Mouse (Mus musculus) intestine, embryonic 14.5 days (tissue): ENCODE measurements around the gene Gm28051. TPM values are rescaled to one million over a fixed set of nuclear protein-coding genes. Genes with fewer than 3 reads are reported as not detected.

Source experiments
- ATAC-seq: fragments of 200-750 bp; cut with Nextera tagmentation; replicated peaks from 2 replicates; pipeline ENCODE4 v1.8.0; 2017; ENCODE audit warnings: low read depth, moderate number of reproducible peaks, moderate TSS enrichment, moderate library complexity; ENCODE audit not compliant: low FRiP score, low TSS enrichment
- DNase-seq: peaks from one replicate; pipeline ENCODE4 v3.0.0-alpha.2; 2018; ENCODE audit warnings: low spot score
- H3K27ac ChIP-seq: fragments of 300-500 bp; sonication (generic); 2 replicates; pipeline ENCODE4 v1.5.1; 2014; ENCODE audit warnings: low read depth, mild to moderate bottlenecking, control low read depth
- H3K27me3 ChIP-seq: fragments of 300-500 bp; sonication (generic); replicated peaks from 2 replicates; pipeline ENCODE4 v1.6.1; 2014; ENCODE audit warnings: low read length, control low read depth; ENCODE audit not compliant: control insufficient read depth, insufficient read depth
- H3K36me3 ChIP-seq: fragments of 300-500 bp; sonication (generic); 2 replicates; pipeline ENCODE4 v1.6.1; 2014; ENCODE audit warnings: low read length, control low read depth; ENCODE audit not compliant: control insufficient read depth, insufficient read depth
- H3K4me1 ChIP-seq: fragments of 300-500 bp; sonication (generic); replicated peaks from 2 replicates; pipeline ENCODE4 v1.6.1; 2014; ENCODE audit warnings: low read length, control low read depth, mixed read lengths; ENCODE audit not compliant: control insufficient read depth, insufficient read depth
- H3K4me2 ChIP-seq: fragments of 300-500 bp; sonication (generic); 2 replicates; pipeline ENCODE4 v1.6.1; 2014; ENCODE audit warnings: low read length
- H3K4me3 ChIP-seq: fragments of 300-500 bp; sonication (generic); 2 replicates; pipeline ENCODE4 v1.5.1; 2014; ENCODE audit warnings: low read depth, low read length, control low read depth, mixed read lengths
- H3K9ac ChIP-seq: fragments of 300-500 bp; sonication (generic); 2 replicates; pipeline ENCODE4 v1.6.1; 2014; ENCODE audit warnings: mild to moderate bottlenecking, low read length
- H3K9me3 ChIP-seq: fragments of 300-500 bp; sonication (generic); 2 replicates; pipeline ENCODE4 v1.6.1; 2016; ENCODE audit warnings: low read length, control low read depth; ENCODE audit not compliant: control insufficient read depth
- WGBS: fragments of 180-500 bp; shearing (Covaris S2); extraction: QIAGEN DNeasy Blood & Tissue Kit; methylation state at CpG from one replicate; pipeline ENCODE4 v1.1.7; 2014; 5-methylcytosine and 5-hydroxymethylcytosine counted together
- polyA plus RNA-seq: library from polyadenylated mRNA; unstranded; fragments of >200 nt; fragmentation: Nextera tagmentation; extraction: Ambion mirVana; gene quantifications from 2 replicates; pipeline ENCODE4 v1.2.1, GENCODE M21; 2014

The Gm28051 gene
- polyA plus RNA-seq, 1 experiment from 2014 or later: not detected

GRCm38 (mm10) chr12:102705906-102706640 is 51.5 kb downstream of the Gm28051 start:
- ATAC-seq (no peak), DNase-seq (no peak)
- H3K4me3 ChIP-seq: peak overlapping the region; percentile 65
- H3K27ac ChIP-seq: no peak overlapping the region
- H3K4me2 ChIP-seq: peak overlapping the region; percentile 79
- WGBS: 63% methylated on average over 6 of the region's 6 CpGs
- peaks cover 21% of the 10 kb centered on the region for H3K4me1 ChIP-seq
- no peaks in the 10 kb centered on the region for H3K27me3 ChIP-seq
- H3K9ac ChIP-seq: 0 out of 2 replicates have a peak overlapping the region, but pooled peaks have one; percentile 22
- H3K9me3 ChIP-seq: no peaks in the 10 kb centered on the region
- no peaks in the 10 kb centered on the region for H3K36me3 ChIP-seq

GRCm38 (mm10) chr12:102705216-102705871 is 52.2 kb downstream of the Gm28051 start:
- DNase-seq: peak; percentile 92
- peak overlapping the region; percentile 83 for H3K9ac ChIP-seq
- peak overlapping the region; percentile 65 for H3K4me3 ChIP-seq

GRCm38 (mm10) chr12:102704457-102705198 is 52.9 kb downstream of the Gm28051 start, which contains the start of gene Itpk1:
Itpk1 (minus strand) TSS chr12:102704930.
- Histone ChIP-seq H3K4me2 (peak within 1 kb of the TSS; percentile 79), H3K9me3 (no peaks in the 10 kb centered on the region), H3K4me1 (peaks cover 33% of the 10 kb centered on the region), H3K27me3 (no peaks in the 10 kb centered on the region), H3K9ac (peak within 1 kb of the TSS; percentile 83), H3K4me3 (peak within 1 kb of the TSS; percentile 65), H3K27ac (peak within 1 kb of the TSS; percentile 84), H3K36me3 (no peaks in the 10 kb centered on the region)
- under 1% methylated on average over 82 of the region's 105 CpGs for WGBS
- ATAC-seq (peak; percentile 94), DNase-seq (peak; percentile 83)

More at GRCm38 (mm10) chr12:102705216-102705871, 52.2 kb downstream of the Gm28051 start:
- 2% methylated on average over 43 of the region's 45 CpGs for WGBS
- H3K27me3 ChIP-seq: no peaks in the 10 kb centered on the region
- peaks cover 25% of the 10 kb centered on the region for H3K4me1 ChIP-seq
- H3K27ac ChIP-seq: peak overlapping the region; percentile 84
- H3K9me3 ChIP-seq: no peaks in the 10 kb centered on the region
- peak; percentile 81 for ATAC-seq
- H3K36me3 ChIP-seq: no peaks in the 10 kb centered on the region
- peak overlapping the region; percentile 79 for H3K4me2 ChIP-seq

GRCm38 (mm10) chr12:102703921-102704408 is 53.6 kb downstream of the Gm28051 start:
- no peak for ATAC-seq

GRCm38 (mm10) chr12:102703441-102703840 is 54.1 kb downstream of the Gm28051 start:
- peaks cover 44% of the 10 kb centered on the region for H3K4me1 ChIP-seq
- H3K9ac ChIP-seq: peak overlapping the region; percentile 60; the same call in 1 of the 2 replicates

More at GRCm38 (mm10) chr12:102703921-102704408, 53.6 kb downstream of the Gm28051 start:
- Histone ChIP-seq H3K9me3 (no peaks in the 10 kb centered on the region), H3K27ac (no peak overlapping the region), H3K4me2 (peak overlapping the region; percentile 79), H3K4me3 (peak overlapping the region; percentile 65), H3K9ac (peak overlapping the region; percentile 60), H3K36me3 (no peaks in the 10 kb centered on the region), H3K4me1 (peaks cover 38% of the 10 kb centered on the region), H3K27me3 (no peaks in the 10 kb centered on the region)
- DNase-seq: peak; percentile 69
- WGBS: 13% methylated on average over 17 of the region's 17 CpGs

GRCm38 (mm10) chr12:102703111-102703412 is 54.5 kb downstream of the Gm28051 start:
- no peaks in the 10 kb centered on the region for H3K36me3 ChIP-seq
- peaks cover 47% of the 10 kb centered on the region for H3K4me1 ChIP-seq
- H3K4me2 ChIP-seq: peak overlapping the region; percentile 79
- 0 out of 2 replicates have a peak overlapping the region, but pooled peaks have one; percentile 60 for H3K9ac ChIP-seq
- H3K27ac ChIP-seq: peak overlapping the region; percentile 39; the same call in 1 of the 2 replicates
- no peak for ATAC-seq
- H3K4me3 ChIP-seq: peak overlapping the region; percentile 65
- no peaks in the 10 kb centered on the region for H3K27me3 ChIP-seq
- DNase-seq: peak; percentile 66
- no peaks in the 10 kb centered on the region for H3K9me3 ChIP-seq
- 7% methylated on average over 4 of the region's 4 CpGs for WGBS

More at GRCm38 (mm10) chr12:102703441-102703840, 54.1 kb downstream of the Gm28051 start:
- no peak overlapping the region for H3K27ac ChIP-seq
- H3K27me3 ChIP-seq: no peaks in the 10 kb centered on the region
- no peaks in the 10 kb centered on the region for H3K36me3 ChIP-seq
- H3K4me3 ChIP-seq: peak overlapping the region; percentile 65
- peak overlapping the region; percentile 79 for H3K4me2 ChIP-seq
- no peak for ATAC-seq
- no peaks in the 10 kb centered on the region for H3K9me3 ChIP-seq
- DNase-seq: no peak
- 48% methylated on average over 6 of the region's 6 CpGs for WGBS

GRCm38 (mm10) chr12:102702356-102703110 is 55.0 kb downstream of the Gm28051 start:
- Histone ChIP-seq H3K4me2 (peak overlapping the region; percentile 79), H3K9ac (no peak overlapping the region), H3K27me3 (no peaks in the 10 kb centered on the region), H3K4me1 (peaks cover 50% of the 10 kb centered on the region), H3K36me3 (no peaks in the 10 kb centered on the region), H3K4me3 (peak overlapping the region; percentile 65), H3K9me3 (no peaks in the 10 kb centered on the region), H3K27ac (peak overlapping the region; percentile 39; the same call in 1 of the 2 replicates)
- peak; percentile 86 for DNase-seq
- WGBS: 10% methylated on average over 14 of the region's 15 CpGs
- no peak for ATAC-seq
